Comparison of ENCODE assay signal across 18 mouse cellular contexts in genomic region chr15:88318048-88318447, GRCm38 (mm10).
A peak's percentile ranks its signal among the peaks of the same experiment; 100 is the strongest.
DNase-seq lines count a peak whose midpoint lies in the region; ATAC-seq and TF ChIP-seq lines count a peak whose summit lies in the region.
"Had no signal": no experiment of that assay in that cellular context is flagged by ENCODE, and none has a peak within 500 bp of the region (broad histone marks: within the 10 kb centered on the region; RNA-seq: fewer than 3 reads in every experiment).

No protein-coding gene starts in this region.

- no peak overlapping the region for H3K27ac ChIP-seq in hindbrain, embryonic 14.5 days
- H3K27ac ChIP-seq: embryonic facial prominence, embryonic 12.5 days had no signal

- peak; percentile 55; the same call in 1 of the 2 replicates for ATAC-seq in hindbrain, embryonic 14.5 days (ENCODE audit: low FRiP score)

- H3K9ac ChIP-seq in hindbrain, embryonic 14.5 days, result no peak overlapping the region
- H3K9ac ChIP-seq: embryonic facial prominence, embryonic 12.5 days had no signal

- TF ChIP-seq CTCF in brain, embryonic 14.5 days (IDR thresholded peaks at IDR 0.05; ENCODE audit: borderline replicate concordance, extremely low read depth, insufficient read depth, insufficient read length), result no peak

- H3K4me2 ChIP-seq in hindbrain, embryonic 14.5 days (replicated peaks), result no peak overlapping the region
- H3K4me2 ChIP-seq: embryonic facial prominence, embryonic 12.5 days had no signal

- TF ChIP-seq POLR2A in brain, embryonic 14.5 days (IDR thresholded peaks at IDR 0.05; ENCODE audit: borderline replicate concordance, extremely low read depth, insufficient read depth, insufficient read length, poor library complexity, severe bottlenecking), result no peak

- no peaks in the 10 kb centered on the region for H3K9me3 ChIP-seq in hindbrain, embryonic 14.5 days (ENCODE audit: control insufficient read depth, low read length)
- H3K9me3 ChIP-seq: embryonic facial prominence, embryonic 12.5 days had no signal

- no peak overlapping the region for H3K4me3 ChIP-seq in hindbrain, embryonic 14.5 days (replicated peaks; ENCODE audit: low read length)
- H3K4me3 ChIP-seq: embryonic facial prominence, embryonic 12.5 days had no signal

- no peaks in the 10 kb centered on the region; the same call in 1 of the 2 replicates for H3K4me1 ChIP-seq in hindbrain, embryonic 14.5 days (replicated peaks; ENCODE audit: control insufficient read depth, insufficient read depth, low read length)
- H3K4me1 ChIP-seq: embryonic facial prominence, embryonic 12.5 days had no signal

- WGBS in hindbrain, embryonic 14.5 days, result 26% methylated on average over 8 of the region's 8 CpGs

- peak; percentile 9 for DNase-seq in layer of hippocampus, adult 11-12 months (ENCODE audit: low spot score)
- no peak for DNase-seq in layer of hippocampus, postnatal 25 days (ENCODE audit: extremely low spot score in 1 of 2, low spot score in 1 of 2)
- peak; percentile 29 for DNase-seq in 416B (ENCODE audit: low read depth)
- peak; percentile 94 for DNase-seq in brain, embryonic 14.5 days (ENCODE audit: low read depth)
- peak; percentile 25 for DNase-seq in hindbrain, embryonic 14.5 days (ENCODE audit: low spot score)
- DNase-seq in spleen, postnatal 4 days (ENCODE audit: low spot score in 2 of 2), result no peak
- DNase-seq in adrenal gland, postnatal 4 days (ENCODE audit: low spot score in 2 of 2), result no peak
- DNase-seq in urinary bladder, adult 18-20 months (ENCODE audit: low spot score in 2 of 2), result no peak
- DNase-seq: cerebellum, adult 11 months; heart, adult 18-20 months; kidney, adult 18-20 months; kidney, postnatal 10 days; liver; lung, adult 18-20 months; lung, postnatal 4 days; right cerebral cortex, postnatal 4 days; thymus, adult 18-20 months had no signal

- H3K27me3 ChIP-seq in hindbrain, embryonic 14.5 days (ENCODE audit: control insufficient read depth, insufficient read depth, low read length), result no peaks in the 10 kb centered on the region
- H3K27me3 ChIP-seq: embryonic facial prominence, embryonic 12.5 days had no signal

- H3K36me3 ChIP-seq in hindbrain, embryonic 14.5 days (replicated peaks; ENCODE audit: control insufficient read depth, insufficient read depth), result no peaks in the 10 kb centered on the region
- H3K36me3 ChIP-seq: embryonic facial prominence, embryonic 12.5 days had no signal

Comparison
In these comparisons a context has a peak if more than half of its experiments do, and no peak if none do; other contexts are left out.
1. DNase-seq: peak in layer of hippocampus, adult 11-12 months (single experiment), 416B (single experiment), brain, embryonic 14.5 days (single experiment) and hindbrain, embryonic 14.5 days (single experiment); none in layer of hippocampus, postnatal 25 days (0 of 2), spleen, postnatal 4 days (0 of 2), adrenal gland, postnatal 4 days (0 of 2) and urinary bladder, adult 18-20 months (0 of 2).